Mouse (Mus musculus) kidney, postnatal 14 days (tissue): ENCODE data around the gene Olfml3.

Experiments
- DNase-seq: peaks from one replicate; pipeline ENCODE4 v3.0.0; 2022; ENCODE audit warnings: mixed read lengths

Gene Olfml3

GRCm38 (mm10) chr3:103704661-103705060 lies 33.1 kb downstream of the Olfml3 start:
- no peak for DNase-seq

GRCm38 (mm10) chr3:103696388-103696925 lies 41.3 kb downstream of the Olfml3 start:
- DNase-seq: no peak

GRCm38 (mm10) chr3:103695556-103695955 lies 42.2 kb downstream of the Olfml3 start:
- DNase-seq: no peak

- peak; percentile 20 for DNase-seq
Measured at GRCm38 (mm10) chr3:103690506-103690905, 47.3 kb downstream of the Olfml3 start.

- no peak for DNase-seq
Measured at GRCm38 (mm10) chr3:103689043-103689442, 48.8 kb downstream of the Olfml3 start.

GRCm38 (mm10) chr3:103683966-103684319 lies 53.9 kb downstream of the Olfml3 start:
- DNase-seq: no peak

GRCm38 (mm10) chr3:103683234-103683965 lies 54.4 kb downstream of the Olfml3 start:
- no peak for DNase-seq

GRCm38 (mm10) chr3:103682473-103682872 lies 55.3 kb downstream of the Olfml3 start:
- no peak for DNase-seq

GRCm38 (mm10) chr3:103678811-103679210 lies 59.0 kb downstream of the Olfml3 start:
- no peak for DNase-seq

- no peak for DNase-seq
Measured at GRCm38 (mm10) chr3:103672716-103673115, 65.1 kb downstream of the Olfml3 start.
